Mouse (Mus musculus): ENCODE results near the gene Capn11. TPM values are rescaled to one million over a fixed set of nuclear protein-coding genes. Genes with fewer than 3 reads are reported as not detected.

Gene Capn11
- total RNA-seq, 2 experiments from 2014 or later = 0.13 to 0.59 TPM

DNA sequence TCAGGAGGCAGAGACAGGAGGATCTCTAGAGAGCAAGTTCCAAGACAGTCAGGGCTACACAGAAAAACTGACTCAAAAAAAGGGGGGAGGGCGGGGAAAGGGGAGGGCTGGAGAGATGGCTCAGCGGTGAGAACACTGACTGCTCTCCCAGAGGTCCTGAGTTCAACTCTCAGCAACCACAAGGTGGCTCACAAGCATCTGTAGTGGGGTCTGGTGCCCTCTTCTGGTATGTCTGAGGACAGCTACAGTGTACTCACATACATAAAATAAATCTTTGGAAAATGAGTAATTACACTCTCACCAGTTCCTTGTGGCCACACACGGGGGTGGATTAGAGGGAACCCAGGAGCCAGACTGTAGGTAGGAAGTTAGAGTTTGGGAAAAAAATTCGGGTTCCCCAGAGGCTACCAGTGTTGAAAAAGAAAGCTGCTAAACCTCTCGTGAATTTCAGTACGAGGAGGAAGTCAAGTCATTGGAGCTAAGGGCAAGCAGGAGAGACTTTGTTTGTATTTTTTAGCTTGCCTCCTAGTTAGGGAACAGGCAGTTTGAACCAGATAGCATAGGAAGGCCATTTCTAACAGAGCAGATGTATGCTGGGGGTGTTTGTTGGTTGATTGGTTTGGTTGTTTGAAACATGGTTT is 76.3 kb downstream of the Capn11 start:
- no peak for DNase-seq

DNA sequence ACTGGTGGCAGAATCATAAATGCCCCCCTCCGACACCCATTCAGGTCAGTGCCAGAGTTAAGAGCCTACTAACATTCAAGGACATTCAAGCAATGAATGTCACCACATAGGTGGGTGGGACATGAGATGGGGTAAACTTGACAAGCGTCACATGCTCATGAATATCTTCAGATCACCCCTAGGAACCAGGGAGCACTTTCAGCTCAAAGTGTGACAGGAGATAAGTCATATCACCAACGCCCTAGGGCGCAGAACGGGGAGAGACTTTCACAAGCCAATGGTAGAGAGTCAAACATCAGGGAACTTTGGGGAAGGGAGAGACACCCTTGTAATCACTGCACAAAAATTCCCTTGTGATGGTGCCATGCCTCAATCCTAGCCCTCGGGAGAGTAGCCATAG is 76.9 kb downstream of the Capn11 start:
- no peak for DNase-seq

- DNase-seq = peak; percentile 43
These were observed 77.5 kb downstream of the Capn11 start for GRCm38 (mm10) chr17:45581567-45581983.

GRCm38 (mm10) chr17:45580958-45581477 is 78.1 kb downstream of the Capn11 start:
- peak; percentile 44 for DNase-seq

Other genes starting within 250 kb of the Capn11 start
- gene Cdc5l, start 225.6 kb downstream of the Capn11 start, total RNA-seq (2021) = 10 to 100 TPM; 32.9 to 33.3 TPM
- gene Spats1, start 183.9 kb downstream of the Capn11 start, total RNA-seq (2021) = not detected
- gene Aars2, start 152.5 kb downstream of the Capn11 start, total RNA-seq (2021) = 10 to 100 TPM; 13.5 to 13.8 TPM
- not detected for gene Tcte1, start 135.9 kb downstream of the Capn11 start, total RNA-seq (2021)
- gene Tmem151b, start 109.6 kb downstream of the Capn11 start, total RNA-seq (2021) = not detected
- gene Nfkbie, start 103.6 kb downstream of the Capn11 start, total RNA-seq (2021) = under 1 TPM; 0.48 to 0.69 TPM
- 10 to 100 TPM; 17.5 to 21.5 TPM for gene Slc35b2, start 95.5 kb downstream of the Capn11 start, total RNA-seq (2021)
- gene Hsp90ab1, start 86.1 kb downstream of the Capn11 start, total RNA-seq (2021) = 100 to 1,000 TPM; 839 to 859 TPM
- gene Slc29a1, start 59.7 kb downstream of the Capn11 start, total RNA-seq (2021) = 10 to 100 TPM; 41.4 to 42.2 TPM
- gene Mymx, start 57.2 kb downstream of the Capn11 start, total RNA-seq (2021) = 1 to 10 TPM in 1 of 2 experiments, under 1 TPM in 1; 0.36 to 1.4 TPM
- gene Mrpl14, start 27.0 kb upstream of the Capn11 start, total RNA-seq (2021) = 10 to 100 TPM; 93.5 to 96.0 TPM
- gene Tmem63b, start 27.6 kb upstream of the Capn11 start, total RNA-seq (2021) = 10 to 100 TPM; 59.9 to 60.3 TPM
- not detected for gene 1600014C23Rik, start 74.5 kb upstream of the Capn11 start, total RNA-seq (2021)